Mouse (Mus musculus) neural tube, embryonic 11.5 days (tissue): Measurements from ENCODE around the gene Bend3. TPM values are rescaled to one million over a fixed set of nuclear protein-coding genes. Genes with fewer than 3 reads are reported as not detected.
A peak's percentile ranks its signal among the peaks of the same experiment; 100 is the strongest.

Source experiments
- ATAC-seq: fragments of 200-750 bp; cut with Nextera tagmentation; 2 replicates; pipeline ENCODE4 v1.8.0; 2017; ENCODE audit warnings: moderate number of reproducible peaks, mild to moderate bottlenecking, moderate TSS enrichment, moderate library complexity; ENCODE audit not compliant: insufficient read depth, low FRiP score, low TSS enrichment
- DNase-seq: peaks from one replicate; pipeline ENCODE4 v3.0.0-alpha.2; 2015; ENCODE audit warnings: low spot score
- H3K27ac ChIP-seq: fragments of 300-500 bp; sonication (generic); 2 replicates; pipeline ENCODE4 v1.5.1; 2014; ENCODE audit warnings: low read depth, mild to moderate bottlenecking, low read length
- H3K27me3 ChIP-seq: fragments of 300-500 bp; sonication (generic); 2 replicates; pipeline ENCODE4 v1.6.1; 2014; ENCODE audit warnings: mild to moderate bottlenecking, low read length, mixed read lengths; ENCODE audit not compliant: control insufficient read depth, insufficient read depth
- H3K36me3 ChIP-seq: fragments of 300-500 bp; sonication (generic); 2 replicates; pipeline ENCODE4 v1.6.1; 2014; ENCODE audit warnings: mild to moderate bottlenecking, low read length, moderate library complexity, mixed read lengths; ENCODE audit not compliant: control insufficient read depth, insufficient read depth
- H3K4me1 ChIP-seq: fragments of 300-500 bp; sonication (generic); 2 replicates; pipeline ENCODE4 v1.6.1; 2014; ENCODE audit warnings: low read length, mixed read lengths; ENCODE audit not compliant: control insufficient read depth, insufficient read depth
- H3K4me2 ChIP-seq: fragments of 300-500 bp; sonication (generic); 2 replicates; pipeline ENCODE4 v1.6.1; 2014; ENCODE audit warnings: low read depth, mild to moderate bottlenecking, moderate library complexity
- H3K4me3 ChIP-seq: fragments of 300-500 bp; sonication (generic); 2 replicates; pipeline ENCODE4 v1.5.1; 2014; ENCODE audit warnings: low read depth, low read length
- H3K9ac ChIP-seq: fragments of 300-500 bp; sonication (generic); 2 replicates; pipeline ENCODE4 v1.6.1; 2014; ENCODE audit warnings: mild to moderate bottlenecking, low read length
- H3K9me3 ChIP-seq: fragments of 300-500 bp; sonication (generic); 2 replicates; pipeline ENCODE4 v1.6.1; 2016; ENCODE audit warnings: low read length; ENCODE audit not compliant: control insufficient read depth
- WGBS: fragments of 180-500 bp; shearing (Covaris S2); extraction: QIAGEN DNeasy Blood & Tissue Kit; methylation state at CpG from one replicate; pipeline ENCODE4 v1.1.7; 2014; 5-methylcytosine and 5-hydroxymethylcytosine counted together
- polyA plus RNA-seq: library from polyadenylated mRNA; unstranded; fragments of >200 nt; fragmentation: Nextera tagmentation; extraction: Ambion mirVana; gene quantifications from 2 replicates; pipeline ENCODE4 v1.2.1, GENCODE M21; 2014

Gene Bend3
- polyA plus RNA-seq, 1 experiment from 2014 or later, result 8.0 TPM

DNA sequence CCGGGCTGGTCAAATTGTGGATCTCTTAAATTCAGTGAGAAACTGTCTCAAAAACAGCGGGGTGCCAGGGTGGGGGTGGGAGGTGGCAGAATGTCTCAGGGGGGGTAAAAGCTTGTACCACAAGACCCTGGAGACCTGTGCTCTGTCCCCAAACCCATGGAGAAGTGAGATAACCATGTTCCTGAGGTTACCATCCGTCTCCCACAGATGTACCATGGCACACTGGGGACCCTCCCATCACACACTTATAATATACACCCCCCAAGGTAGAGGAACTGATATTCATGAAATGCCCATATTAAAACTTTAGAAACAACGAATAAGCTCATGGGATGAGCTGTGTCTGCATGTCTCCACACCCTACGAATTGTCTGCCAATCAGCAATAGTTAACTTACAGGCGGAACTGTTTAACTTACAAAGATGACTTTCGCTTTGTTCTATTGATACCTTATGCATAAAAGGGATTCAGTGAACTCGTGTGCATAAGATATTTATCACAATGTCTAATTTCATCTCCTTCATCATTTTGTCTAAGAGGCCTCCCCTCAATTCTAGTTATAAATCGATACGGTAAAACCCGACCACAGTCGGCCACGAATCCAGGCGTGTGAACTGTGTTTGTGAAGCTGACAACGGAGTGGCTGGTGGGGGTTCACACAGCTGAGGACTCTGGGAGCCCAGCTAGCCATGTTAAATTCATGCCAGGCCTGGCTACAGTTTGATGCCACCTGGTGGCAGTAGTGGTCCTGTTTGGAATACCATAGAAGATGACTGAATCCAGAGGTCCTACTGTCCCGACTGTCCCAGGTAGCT is 26.6 kb upstream of the Bend3 start:
- WGBS, result 27% methylated on average over 16 of the region's 16 CpGs
- H3K4me1 ChIP-seq, result no peaks in the 10 kb centered on the region
- DNase-seq (peak; percentile 83), ATAC-seq (peak; percentile 77)
- H3K9ac ChIP-seq, result no peak overlapping the region
- no peaks in the 10 kb centered on the region for H3K9me3 ChIP-seq
- H3K36me3 ChIP-seq, result no peaks in the 10 kb centered on the region
- no peak overlapping the region for H3K4me3 ChIP-seq
- peak overlapping the region; percentile 22 for H3K4me2 ChIP-seq
- no peak overlapping the region for H3K27ac ChIP-seq
- H3K27me3 ChIP-seq, result no peaks in the 10 kb centered on the region

DNA sequence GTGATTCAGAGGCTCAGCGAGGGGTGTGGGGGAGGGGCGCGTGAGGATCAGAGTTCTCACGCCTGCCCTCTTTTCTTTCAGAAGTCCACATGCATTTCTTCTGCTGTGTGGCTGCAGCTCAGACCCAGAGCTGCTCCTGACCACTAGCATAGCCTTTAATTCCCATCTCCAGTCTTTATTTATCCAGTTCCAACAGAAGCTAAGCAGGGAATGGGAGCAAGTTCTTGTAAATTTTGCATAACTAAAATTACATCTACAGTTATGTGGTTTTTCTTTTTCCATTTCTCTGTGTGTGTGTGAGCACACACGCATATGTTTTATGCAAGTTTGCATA is 26.0 kb upstream of the Bend3 start:
- H3K4me3 ChIP-seq, result no peak overlapping the region
- no peak overlapping the region for H3K27ac ChIP-seq
- WGBS, result 17% methylated on average over 5 of the region's 5 CpGs
- H3K27me3 ChIP-seq, result no peaks in the 10 kb centered on the region
- DNase-seq (no peak), ATAC-seq (no peak)
- no peaks in the 10 kb centered on the region for H3K4me1 ChIP-seq
- H3K9ac ChIP-seq, result no peak overlapping the region
- peak overlapping the region; percentile 19; the same call in 1 of the 2 replicates for H3K4me2 ChIP-seq
- H3K9me3 ChIP-seq, result no peaks in the 10 kb centered on the region
- no peaks in the 10 kb centered on the region for H3K36me3 ChIP-seq

DNA sequence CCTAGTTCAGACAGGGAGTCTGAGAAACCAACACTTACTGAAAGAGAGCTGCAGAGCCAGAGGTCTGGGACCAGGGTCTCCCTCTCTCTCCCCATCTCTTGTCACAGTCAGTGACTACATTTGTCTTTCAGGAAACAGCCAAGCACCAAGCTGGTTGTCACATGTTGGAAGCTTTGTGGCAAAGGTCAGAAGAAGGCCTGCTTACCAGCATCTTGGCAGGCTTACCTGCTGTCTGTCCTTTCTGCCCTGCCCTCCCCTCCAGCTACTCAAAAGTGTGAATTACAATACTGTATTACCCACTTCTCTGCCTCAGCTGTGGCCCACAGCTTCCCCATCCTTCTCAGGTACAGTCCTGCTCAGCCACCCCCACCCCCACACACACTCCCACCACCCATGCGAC is 24.4 kb upstream of the Bend3 start:
- Histone ChIP-seq H3K4me1 (no peaks in the 10 kb centered on the region), H3K4me2 (no peak overlapping the region), H3K27ac (no peak overlapping the region), H3K4me3 (no peak overlapping the region), H3K9ac (no peak overlapping the region), H3K27me3 (no peaks in the 10 kb centered on the region), H3K36me3 (no peaks in the 10 kb centered on the region), H3K9me3 (no peaks in the 10 kb centered on the region)
- WGBS, result 93% methylated on average over 1 of the region's 1 CpGs
- DNase-seq (no peak), ATAC-seq (no peak)

DNA sequence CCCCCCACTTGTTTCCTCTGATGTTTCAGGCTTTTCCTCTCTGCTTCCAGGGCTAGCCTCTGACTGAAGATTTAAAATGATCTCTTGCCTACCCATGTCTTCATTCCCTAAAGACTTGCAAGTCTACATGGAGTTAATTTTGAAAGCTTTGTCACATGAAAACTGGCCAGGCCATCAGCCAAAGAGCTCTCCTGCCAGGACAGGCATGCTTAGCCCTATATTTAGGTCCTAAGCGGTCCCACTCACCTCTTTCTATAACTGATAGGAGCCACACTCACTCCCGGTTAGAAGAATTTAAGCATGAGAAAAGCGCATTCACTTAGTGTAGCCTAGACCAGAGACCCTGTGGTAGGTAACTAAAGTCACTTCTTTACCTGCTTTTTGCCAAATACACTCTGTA is 24.0 kb upstream of the Bend3 start:
- Histone ChIP-seq H3K4me1 (no peaks in the 10 kb centered on the region), H3K27ac (no peak overlapping the region), H3K27me3 (no peaks in the 10 kb centered on the region), H3K9ac (no peak overlapping the region), H3K4me3 (no peak overlapping the region), H3K4me2 (no peak overlapping the region), H3K36me3 (no peaks in the 10 kb centered on the region), H3K9me3 (no peaks in the 10 kb centered on the region)
- ATAC-seq (no peak), DNase-seq (no peak)
- 88% methylated on average over 3 of the region's 3 CpGs for WGBS

DNA sequence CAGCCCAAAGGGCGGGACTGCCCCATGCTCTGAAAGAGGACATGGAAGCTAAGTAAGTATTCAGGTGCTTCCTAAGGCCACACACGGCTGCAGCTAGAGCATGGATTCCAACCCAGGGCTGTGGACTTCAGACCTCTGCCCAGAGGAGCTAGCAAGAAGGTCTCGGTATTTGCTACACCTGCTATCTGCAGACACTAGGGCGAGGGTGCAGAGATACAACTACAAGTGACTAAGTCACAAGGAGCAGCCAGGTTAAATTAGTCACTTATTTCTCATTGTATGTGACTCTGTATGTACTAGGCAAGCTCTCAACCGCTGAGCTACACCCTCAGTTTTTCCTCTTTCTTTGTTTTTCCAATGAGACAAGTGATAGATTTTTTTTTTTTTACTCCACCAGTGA is 15.8 kb upstream of the Bend3 start:
- ATAC-seq, result no peak
- Histone ChIP-seq H3K27me3 (no peaks in the 10 kb centered on the region), H3K9me3 (no peaks in the 10 kb centered on the region), H3K36me3 (no peaks in the 10 kb centered on the region), H3K4me3 (no peak overlapping the region), H3K27ac (no peak overlapping the region), H3K9ac (no peak overlapping the region), H3K4me1 (no peaks in the 10 kb centered on the region), H3K4me2 (no peak overlapping the region)
- no peak for DNase-seq
- 87% methylated on average over 5 of the region's 5 CpGs for WGBS

DNA sequence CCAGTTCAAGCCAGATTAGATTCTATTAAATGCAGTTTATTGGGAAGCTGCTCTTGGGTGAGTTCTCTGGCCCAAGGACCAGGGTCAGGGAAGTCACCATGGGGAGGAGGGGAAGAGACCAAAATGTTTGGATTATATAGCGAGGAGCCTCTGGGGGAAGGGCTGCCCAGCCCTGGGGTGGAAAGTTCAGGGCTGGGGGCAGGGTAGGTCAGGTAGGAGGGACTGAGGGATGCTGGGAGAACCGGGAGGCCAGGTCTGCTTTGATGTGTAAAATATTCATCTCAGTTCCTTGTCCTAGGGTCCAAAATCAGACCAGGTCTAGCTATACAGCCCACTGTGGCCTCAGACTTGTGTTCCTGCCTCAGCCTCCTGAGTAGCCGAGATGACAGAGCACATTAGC is 15.4 kb upstream of the Bend3 start:
- Histone ChIP-seq H3K9me3 (no peaks in the 10 kb centered on the region), H3K4me3 (no peak overlapping the region), H3K9ac (no peak overlapping the region), H3K27ac (no peak overlapping the region), H3K4me2 (no peak overlapping the region), H3K4me1 (no peaks in the 10 kb centered on the region), H3K27me3 (no peaks in the 10 kb centered on the region), H3K36me3 (no peaks in the 10 kb centered on the region)
- DNase-seq (no peak), ATAC-seq (no peak)
- WGBS, result 72% methylated on average over 3 of the region's 3 CpGs

DNA sequence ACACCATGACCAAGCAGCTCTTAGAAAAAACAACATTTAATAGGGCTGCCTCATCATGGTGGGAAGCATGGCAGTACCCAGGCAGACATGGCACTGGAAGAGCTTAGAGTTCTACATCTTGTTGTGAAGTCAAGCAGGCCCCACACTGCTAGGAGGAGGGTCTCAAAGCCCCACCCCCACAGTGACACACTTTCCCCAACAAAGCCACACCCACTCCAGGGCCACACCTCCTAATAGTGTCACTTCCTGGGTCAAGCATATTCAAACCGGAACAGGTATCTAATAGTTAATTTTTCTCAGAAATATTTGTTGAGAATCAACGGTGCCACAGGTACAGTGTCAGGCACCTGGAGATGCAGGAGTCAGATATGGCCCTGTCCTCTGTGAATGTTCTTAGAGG is 12.4 kb upstream of the Bend3 start:
- 92% methylated on average over 2 of the region's 2 CpGs for WGBS
- no peak for ATAC-seq

DNA sequence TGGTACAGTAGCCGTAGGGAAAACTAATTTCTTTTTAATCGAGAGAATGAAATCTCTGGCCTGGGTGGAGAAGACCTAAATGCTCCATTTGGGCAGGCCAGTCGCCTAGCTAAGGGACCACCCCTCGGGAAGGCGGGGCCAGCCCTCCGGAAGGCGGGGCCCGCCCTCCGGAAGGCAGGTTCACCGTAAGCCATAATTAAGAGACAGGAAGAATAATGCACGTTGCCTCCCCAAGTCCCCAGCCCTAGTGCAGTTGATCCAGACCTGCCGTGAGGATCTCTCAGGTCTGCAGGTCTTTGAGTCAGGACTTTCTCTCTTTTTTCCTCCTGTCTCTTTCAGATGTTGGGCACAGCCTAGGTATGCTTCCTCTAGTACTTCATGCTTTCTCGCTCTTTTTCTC is 11.0 kb upstream of the Bend3 start:
- H3K9ac ChIP-seq, result no peak overlapping the region
- H3K4me3 ChIP-seq, result no peak overlapping the region
- ATAC-seq (no peak), DNase-seq (no peak)
- H3K9me3 ChIP-seq, result no peaks in the 10 kb centered on the region
- WGBS, result 45% methylated on average over 13 of the region's 13 CpGs
- no peaks in the 10 kb centered on the region for H3K27me3 ChIP-seq
- H3K4me2 ChIP-seq, result 0 out of 2 replicates have a peak overlapping the region, but pooled peaks have one; percentile 7
- H3K36me3 ChIP-seq, result no peaks in the 10 kb centered on the region
- H3K27ac ChIP-seq, result no peak overlapping the region
- H3K4me1 ChIP-seq, result no peaks in the 10 kb centered on the region

More for the DNA sequence above, 12.4 kb upstream of the Bend3 start:
- Histone ChIP-seq H3K4me2 (no peak overlapping the region), H3K9ac (no peak overlapping the region), H3K27ac (no peak overlapping the region), H3K4me1 (no peaks in the 10 kb centered on the region), H3K4me3 (no peak overlapping the region), H3K9me3 (no peaks in the 10 kb centered on the region), H3K27me3 (no peaks in the 10 kb centered on the region), H3K36me3 (no peaks in the 10 kb centered on the region)
- DNase-seq, result no peak

DNA sequence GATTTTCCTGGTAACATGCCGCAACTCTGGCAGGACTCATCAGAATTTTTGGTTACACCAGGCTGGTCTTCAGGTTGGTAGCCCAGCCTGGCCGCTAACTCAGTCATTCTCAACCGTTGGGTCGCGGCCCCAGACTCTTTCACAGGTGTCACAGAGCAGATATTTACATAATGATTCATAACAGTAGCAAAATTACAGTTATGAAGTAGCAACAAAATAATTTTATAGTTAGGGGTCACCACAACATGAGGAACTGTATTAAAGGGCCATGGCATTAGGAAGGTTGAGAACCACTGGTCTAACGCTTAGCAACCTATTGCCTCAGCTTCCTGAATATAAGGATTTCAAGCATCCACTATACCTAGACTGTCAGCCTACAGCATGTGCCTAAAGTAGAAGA is 10.3 kb upstream of the Bend3 start:
- Histone ChIP-seq H3K4me1 (no peaks in the 10 kb centered on the region), H3K9ac (no peak overlapping the region), H3K4me3 (no peak overlapping the region), H3K27me3 (no peaks in the 10 kb centered on the region), H3K27ac (no peak overlapping the region), H3K9me3 (no peaks in the 10 kb centered on the region), H3K36me3 (no peaks in the 10 kb centered on the region), H3K4me2 (no peak overlapping the region)
- 95% methylated on average over 6 of the region's 6 CpGs for WGBS
- ATAC-seq, result no peak
- no peak for DNase-seq
